26 mouse cellular contexts compared by ENCODE assay signal in genomic region chr11:6563201-6563600, GRCm38 (mm10). TPM values are rescaled to one million over a fixed set of nuclear protein-coding genes. Genes with fewer than 3 reads are reported as not detected.
A peak's percentile ranks its signal among the peaks of the same experiment; 100 is the strongest.
DNase-seq lines count a peak whose midpoint lies in the region; ATAC-seq and TF ChIP-seq lines count a peak whose summit lies in the region.
"Had no signal": no experiment of that assay in that cellular context is flagged by ENCODE, and none has a peak within 500 bp of the region (broad histone marks: within the 10 kb centered on the region; RNA-seq: fewer than 3 reads in every experiment).

No protein-coding gene starts in this region.

- no peak for TF ChIP-seq POLR2A in bone marrow macrophage, adult 2 months (IDR thresholded peaks at IDR 0.05; ENCODE audit: borderline replicate concordance, low read depth, low read length)

- no peaks in the 10 kb centered on the region for H3K9me3 ChIP-seq in megakaryocyte, embryonic 14.5 days
- no peaks in the 10 kb centered on the region for H3K9me3 ChIP-seq in hindbrain, embryonic 13.5 days
- H3K9me3 ChIP-seq: forebrain, embryonic 10.5 days; forebrain, embryonic 13.5 days; G1E; hindbrain, embryonic 12.5 days had no signal

- ATAC-seq in megakaryocyte, adult 5-6 weeks (ENCODE audit: poor library complexity, severe bottlenecking) = no peak
- ATAC-seq in hindbrain, embryonic 13.5 days (ENCODE audit: low FRiP score) = no peak
- ATAC-seq: activated CD4-positive, CD25-positive, alpha-beta regulatory T cell, adult 4 months; forebrain, embryonic 13.5 days; forebrain, embryonic 16.5 days; hindbrain, embryonic 16.5 days had no signal

- DNase-seq in CD4-positive helper T cell, adult 2 months (ENCODE audit: low read depth, low spot score) = peak; percentile 38
- DNase-seq in naive thymus-derived CD4-positive, alpha-beta T cell, adult 2 months (ENCODE audit: low read depth) = peak; percentile 48
- DNase-seq in gastrocnemius, postnatal 4 days (ENCODE audit: low spot score in 2 of 2) = no peak
- DNase-seq: adrenal gland, postnatal 10 days; adrenal gland, postnatal 36 days; cerebellum, adult 11-12 months; cerebellum, adult 8-10 months; cerebellum, postnatal 10 days; cerebellum, postnatal 36 days; gastrocnemius, postnatal 10 days; gastrocnemius, postnatal 36 days; heart, adult 11 months had no signal

- 96% methylated on average over 4 of the region's 4 CpGs for WGBS in hindbrain, embryonic 13.5 days

- peaks cover 91% of the 10 kb centered on the region for H3K4me1 ChIP-seq in megakaryocyte, embryonic 14.5 days
- H3K4me1 ChIP-seq in bone marrow macrophage, adult 2 months (ENCODE audit: control insufficient read depth, insufficient read depth, low read length) = peaks cover 44% of the 10 kb centered on the region
- H3K4me1 ChIP-seq in hindbrain, embryonic 13.5 days (replicated peaks) = peaks cover 6% of the 10 kb centered on the region
- H3K4me1 ChIP-seq: forebrain, embryonic 10.5 days had no signal

- no peak overlapping the region for H3K4me2 ChIP-seq in hindbrain, embryonic 13.5 days
- H3K4me2 ChIP-seq: forebrain, embryonic 13.5 days; heart, embryonic 11.5 days; hindbrain, embryonic 12.5 days had no signal

- H3K27ac ChIP-seq in bone marrow macrophage, adult 2 months (ENCODE audit: insufficient read depth, low read depth, low read length) = 0 out of 2 replicates have a peak overlapping the region, but pooled peaks have one; percentile 92
- no peak overlapping the region for H3K27ac ChIP-seq in hindbrain, embryonic 13.5 days
- H3K27ac ChIP-seq: forebrain, embryonic 10.5 days; forebrain, embryonic 13.5 days; hindbrain, embryonic 12.5 days had no signal

- no peaks in the 10 kb centered on the region for H3K27me3 ChIP-seq in megakaryocyte, embryonic 14.5 days (replicated peaks)
- no peaks in the 10 kb centered on the region for H3K27me3 ChIP-seq in hindbrain, embryonic 13.5 days
- H3K27me3 ChIP-seq: CH12.LX; forebrain, embryonic 13.5 days; hindbrain, embryonic 12.5 days had no signal

- peak overlapping the region; percentile 91 for H3K4me3 ChIP-seq in megakaryocyte, embryonic 14.5 days (replicated peaks)
- no peak overlapping the region for H3K4me3 ChIP-seq in bone marrow macrophage, adult 2 months (ENCODE audit: insufficient read depth, low read length)
- H3K4me3 ChIP-seq in hindbrain, embryonic 13.5 days = no peak overlapping the region
- H3K4me3 ChIP-seq: forebrain, embryonic 10.5 days; forebrain, embryonic 13.5 days; hindbrain, embryonic 12.5 days had no signal

- peaks cover 51% of the 10 kb centered on the region for H3K36me3 ChIP-seq in megakaryocyte, embryonic 14.5 days (replicated peaks; ENCODE audit: low read length)
- 0 out of 2 replicates have a peak, but pooled peaks cover 7% of the 10 kb centered on the region for H3K36me3 ChIP-seq in hindbrain, embryonic 13.5 days

- TF ChIP-seq CTCF in bone marrow macrophage, adult 2 months (IDR thresholded peaks at IDR 0.05; ENCODE audit: low read depth, low read length) = no peak

- H3K9ac ChIP-seq in hindbrain, embryonic 13.5 days = no peak overlapping the region
- H3K9ac ChIP-seq: forebrain, embryonic 13.5 days; hindbrain, embryonic 12.5 days had no signal

RNA-seq across cellular contexts. Expression of gene Ccm2, which starts 16.5 kb away (rescaled TPM):
- polyA plus RNA-seq in megakaryocyte, embryonic 14.5 days (2012; ENCODE audit: insufficient read depth, low replicate concordance) = 11.6 and 24.8 TPM in 2 replicates
- 32.2 and 32.4 TPM in 2 replicates for total RNA-seq in megakaryocyte, adult 5-6 weeks (2015)
- total RNA-seq in megakaryocyte, adult 5-6 weeks (2017) = 63.5 and 63.9 TPM in 2 replicates
- polyA plus RNA-seq in bone marrow macrophage, adult 2 months (2012; ENCODE audit: insufficient read depth, insufficient read length, missing spikeins) = 70.8 and 88.9 TPM in 2 replicates
- polyA plus RNA-seq in hindbrain, embryonic 13.5 days (2015; fragmentation: Nextera tagmentation; extraction: Ambion mirVana) = 94.1 and 99.0 TPM in 2 replicates
- total RNA-seq in gastrocnemius, postnatal 4 days (2021) = 10 to 100 TPM; 40.2 to 50.8 TPM

RNA-seq across cellular contexts. Expression of gene Myo1g, which starts 42.4 kb away (rescaled TPM):
- polyA plus RNA-seq in megakaryocyte, embryonic 14.5 days (2012; ENCODE audit: insufficient read depth, low replicate concordance) = 28.0 and 34.2 TPM in 2 replicates
- 161 and 175 TPM in 2 replicates for total RNA-seq in megakaryocyte, adult 5-6 weeks (2015)
- total RNA-seq in megakaryocyte, adult 5-6 weeks (2017) = 182 and 197 TPM in 2 replicates
- 96.5 and 106 TPM in 2 replicates for polyA plus RNA-seq in bone marrow macrophage, adult 2 months (2012; ENCODE audit: insufficient read depth, insufficient read length, missing spikeins)
- polyA plus RNA-seq in hindbrain, embryonic 13.5 days (2015; fragmentation: Nextera tagmentation; extraction: Ambion mirVana) = 0.42 and 0.48 TPM in 2 replicates
- total RNA-seq in gastrocnemius, postnatal 4 days (2021) = 1 to 10 TPM; 3.0 to 3.4 TPM

RNA-seq across cellular contexts. Expression of gene Nacad, which starts 42.7 kb away (rescaled TPM):
- polyA plus RNA-seq in megakaryocyte, embryonic 14.5 days (2012; ENCODE audit: insufficient read depth, low replicate concordance) = 0.34 and 0.63 TPM in 2 replicates
- 0.23 TPM in 1 of 2 replicates, not detected in the other for total RNA-seq in megakaryocyte, adult 5-6 weeks (2015)
- total RNA-seq in megakaryocyte, adult 5-6 weeks (2017) = not detected in 2 replicates
- not detected in 2 replicates for polyA plus RNA-seq in bone marrow macrophage, adult 2 months (2012; ENCODE audit: insufficient read depth, insufficient read length, missing spikeins)
- 87.6 and 90.0 TPM in 2 replicates for polyA plus RNA-seq in hindbrain, embryonic 13.5 days (2015; fragmentation: Nextera tagmentation; extraction: Ambion mirVana)
- total RNA-seq in gastrocnemius, postnatal 4 days (2021) = 1 to 10 TPM; 2.0 to 2.2 TPM
- polyA plus RNA-seq: activated CD4-positive, CD25-positive, alpha-beta regulatory T cell, adult 4 months; G1E; inflammation-experienced regulatory T-cells, adult 6 months had no signal

Comparison
In these comparisons a context has a peak if more than half of its experiments do, and no peak if none do; other contexts are left out.
1. DNase-seq: peak in CD4-positive helper T cell, adult 2 months (single experiment) and naive thymus-derived CD4-positive, alpha-beta T cell, adult 2 months (single experiment); none in gastrocnemius, postnatal 4 days (0 of 2).
2. RNA of gene Myo1g, which starts 42.4 kb away (polyA plus RNA-seq): 96.5 to 106 TPM in bone marrow macrophage, adult 2 months and 28.0 to 34.2 TPM in megakaryocyte, embryonic 14.5 days; 0.42 to 0.48 TPM in hindbrain, embryonic 13.5 days; every median in the first group is over 10 times any median in the second.
3. RNA of gene Nacad, which starts 42.7 kb away (polyA plus RNA-seq): 87.6 to 90.0 TPM in hindbrain, embryonic 13.5 days; 0.34 to 0.63 TPM in megakaryocyte, embryonic 14.5 days and not detected in bone marrow macrophage, adult 2 months; every median in the first group is over 10 times any median in the second.